Mouse (Mus musculus) stomach, postnatal 0 days (tissue): ENCODE data around the gene Rdh16f2.

Experiments used
- CTCF ChIP-seq: IDR thresholded peaks from 2 replicates; pipeline ENCODE4 v1.5.1; 2016; ENCODE audit warnings: antibody characterized with exemption, low read depth, mild to moderate bottlenecking, moderate library complexity
- EP300 ChIP-seq: optimal IDR thresholded peaks from 2 replicates; pipeline ENCODE3; 2016; ENCODE audit warnings: antibody characterized with exemption

DNA sequence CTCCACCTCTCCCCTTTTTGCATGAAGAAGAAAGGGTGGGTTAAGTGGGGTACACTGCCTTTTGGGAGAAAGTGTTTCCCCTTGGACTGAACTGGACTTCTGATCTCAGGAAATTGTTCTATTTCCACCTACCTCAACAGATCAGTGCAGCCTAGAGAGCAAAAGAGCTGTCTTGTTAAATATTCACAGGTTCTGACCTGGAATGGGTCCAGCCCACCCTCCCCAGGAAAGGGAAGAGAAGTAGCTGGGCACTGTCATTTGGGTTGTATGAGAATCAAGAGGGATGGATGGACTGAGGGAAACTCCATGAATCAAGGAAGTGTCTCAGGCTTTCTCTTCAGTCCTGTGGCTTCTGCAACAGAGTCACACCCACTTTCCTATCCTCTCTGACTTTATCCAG, 1.3 kb upstream of the Rdh16f2 start:
- TF ChIP-seq EP300 (no peak), CTCF (no peak)
